Mouse (Mus musculus): ENCODE measurements around the gene Nsf. TPM values are rescaled to one million over a fixed set of nuclear protein-coding genes. Genes with fewer than 3 reads are reported as not detected.

Nsf gene
- total and polyA plus RNA-seq, 3 experiments = 37.9 to 40.2 TPM; not detected in 1

DNA sequence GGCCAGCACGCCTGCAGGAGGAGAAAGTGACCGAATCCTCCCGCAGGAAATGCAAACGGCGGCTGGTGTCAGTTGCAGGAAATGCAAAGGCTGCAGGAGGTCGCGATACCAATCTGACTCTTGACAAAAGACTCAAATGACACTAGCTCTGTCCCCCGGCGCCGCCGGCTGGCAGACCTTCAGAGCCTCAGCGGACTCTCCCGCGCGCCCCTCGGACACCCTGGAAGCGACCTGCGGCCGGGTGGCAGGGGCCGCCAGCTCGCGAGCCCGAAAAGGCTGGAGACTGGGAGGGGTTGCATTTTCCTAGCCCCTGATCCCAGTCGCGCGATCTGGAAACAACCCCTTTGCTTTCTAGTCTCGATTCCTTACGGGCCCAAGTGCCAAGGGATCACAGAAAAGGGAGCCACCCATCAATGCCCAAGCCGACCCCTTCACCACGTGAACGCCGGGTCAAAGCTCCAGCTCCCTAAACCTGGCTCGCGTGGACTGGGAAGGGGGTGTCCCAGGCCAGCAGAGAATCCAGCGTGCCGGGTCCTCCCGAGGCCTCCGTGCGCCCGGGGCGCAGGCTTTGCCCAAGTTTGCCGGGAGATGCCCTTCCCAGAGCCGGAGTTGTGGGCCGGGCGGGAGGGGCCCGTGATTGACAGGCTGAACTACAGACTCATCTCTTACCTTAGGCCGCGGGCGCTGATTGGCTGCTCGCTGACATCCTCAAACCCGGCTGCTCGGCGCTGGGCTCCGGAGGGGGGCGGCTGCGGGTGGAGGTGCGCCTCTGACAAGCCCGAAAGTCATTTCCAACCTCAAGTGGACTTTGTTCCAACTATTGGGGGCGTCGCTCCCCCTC lies 180.2 kb downstream of the Nsf start, which contains the start of gene Wnt3:
TSS of gene Wnt3 (plus strand) at position 764 of the 841 bp plus-strand sequence.
- Histone ChIP-seq H3K9ac (ENCODE audit: control insufficient read depth, low read depth, low read length, poor library complexity, severe bottlenecking) (no peak within 1 kb of the TSS), H3K4me1 (ENCODE audit: control insufficient read depth in 1 of 2, insufficient read depth in 2 of 2, low read length in 2 of 2) (no peaks in the 10 kb centered on the region), H3K27me3 (ENCODE audit: control insufficient read depth in 1 of 2, insufficient read depth in 2 of 2, low read length in 2 of 2) (no peaks in the 10 kb centered on the region; a peak in 1 of 4 replicates), H3K9me3 (replicated peaks; ENCODE audit: insufficient read depth, low read length) (no peaks in the 10 kb centered on the region), H3K4me3 (ENCODE audit: control insufficient read depth in 1 of 2, insufficient read depth in 1 of 2, low read depth in 2 of 2, low read length in 2 of 2) (no peak within 1 kb of the TSS), H3K79me2 (ENCODE audit: control insufficient read depth, insufficient read depth, low read length, poor library complexity) (no peaks in the 10 kb centered on the region), H3K27ac (ENCODE audit: control insufficient read depth, low read depth, low read length) (no peak within 1 kb of the TSS), H3K36me3 (ENCODE audit: control insufficient read depth in 1 of 2, insufficient read depth in 2 of 2, low read length in 2 of 2) (no peaks in the 10 kb centered on the region)
- DNase-seq (ENCODE audit: low read depth, low spot score) = no peak
- TF ChIP-seq TBP (IDR thresholded peaks at IDR 0.05; ENCODE audit: low read depth, low read length) = no peak
- no peak for TF ChIP-seq ZMIZ1 (IDR thresholded peaks at IDR 0.05; ENCODE audit: low read depth, low read length)
- no peak for TF ChIP-seq E2F4 (IDR thresholded peaks at IDR 0.05; ENCODE audit: borderline replicate concordance, low read depth, low read length)
- TF ChIP-seq POLR2AphosphoS5 (IDR thresholded peaks at IDR 0.05; ENCODE audit: borderline replicate concordance, low read depth, low read length) = no peak
- no peak for TF ChIP-seq GATA1 (IDR thresholded peaks at IDR 0.05; ENCODE audit: low read depth, low read length)
- TF ChIP-seq RAD21 (IDR thresholded peaks at IDR 0.05; ENCODE audit: low read depth, low read length) = no peak
- no peak for TF ChIP-seq KAT2A (conservative IDR thresholded peaks at IDR 0.05; ENCODE audit: low read depth, low read length)
- no peak for TF ChIP-seq MYC (IDR thresholded peaks at IDR 0.05; ENCODE audit: low read depth, low read length)
- no peak for TF ChIP-seq NRF1 (IDR thresholded peaks at IDR 0.05; ENCODE audit: insufficient read depth, low read depth, low read length, poor library complexity, severe bottlenecking)
- no peak for TF ChIP-seq NELFE (IDR thresholded peaks at IDR 0.05; ENCODE audit: low read depth, low read length)
- no peak for TF ChIP-seq ZC3H11A (IDR thresholded peaks at IDR 0.05; ENCODE audit: low read depth, low read length)
- no peak for TF ChIP-seq JUND (IDR thresholded peaks at IDR 0.05; ENCODE audit: low read depth, low read length)
- TF ChIP-seq POLR2A (IDR thresholded peaks at IDR 0.05; ENCODE audit: control insufficient read depth in 1 of 2, insufficient read depth in 1 of 2, low read depth in 1 of 2, low read length in 2 of 2, poor library complexity in 1 of 2) = no peak
- TF ChIP-seq USF2 (IDR thresholded peaks at IDR 0.05; ENCODE audit: borderline replicate concordance in 1 of 2, insufficient read depth in 1 of 2, low read depth in 1 of 2, low read length in 2 of 2) = no peak

GRCm38 (mm10) chr11:103772505-103773386 lies 181.1 kb downstream of the Nsf start:
- H3K27ac ChIP-seq (ENCODE audit: control insufficient read depth, low read depth, low read length) = no peak overlapping the region
- DNase-seq (ENCODE audit: low read depth, low spot score) = no peak
- H3K4me1 ChIP-seq (ENCODE audit: control insufficient read depth in 1 of 2, insufficient read depth in 2 of 2, low read length in 2 of 2) = no peaks in the 10 kb centered on the region
- H3K4me3 ChIP-seq (ENCODE audit: control insufficient read depth in 1 of 2, insufficient read depth in 1 of 2, low read depth in 2 of 2, low read length in 2 of 2) = no peak overlapping the region
- H3K9ac ChIP-seq (ENCODE audit: control insufficient read depth, low read depth, low read length, poor library complexity, severe bottlenecking) = no peak overlapping the region
- TF ChIP-seq CHD2 (IDR thresholded peaks at IDR 0.05; ENCODE audit: low read length) (no peak), NRF1 (IDR thresholded peaks at IDR 0.05; ENCODE audit: insufficient read depth, low read depth, low read length, poor library complexity, severe bottlenecking) (no peak), POLR2AphosphoS5 (IDR thresholded peaks at IDR 0.05; ENCODE audit: borderline replicate concordance, low read depth, low read length) (no peak), USF2 (IDR thresholded peaks at IDR 0.05; ENCODE audit: borderline replicate concordance in 1 of 2, insufficient read depth in 1 of 2, low read depth in 1 of 2, low read length in 2 of 2) (no peak), GATA1 (IDR thresholded peaks at IDR 0.05; ENCODE audit: low read depth, low read length) (no peak), TAL1 (IDR thresholded peaks at IDR 0.05; ENCODE audit: low read length) (no peak), GABPA (IDR thresholded peaks at IDR 0.05; ENCODE audit: low read depth, low read length) (no peak), ZC3H11A (IDR thresholded peaks at IDR 0.05; ENCODE audit: low read depth, low read length) (no peak), MAZ (IDR thresholded peaks at IDR 0.05; ENCODE audit: low read depth, low read length) (no peak), SMC3 (IDR thresholded peaks at IDR 0.05; ENCODE audit: low read depth, low read length) (no peak), POLR2AphosphoS2 (IDR thresholded peaks at IDR 0.05; ENCODE audit: low read length) (no peak), TBP (IDR thresholded peaks at IDR 0.05; ENCODE audit: low read depth, low read length) (no peak), MYC (IDR thresholded peaks at IDR 0.05; ENCODE audit: low read depth, low read length) (no peak), ZMIZ1 (IDR thresholded peaks at IDR 0.05; ENCODE audit: low read depth, low read length) (no peak), ELF1 (IDR thresholded peaks at IDR 0.05; ENCODE audit: low read depth, low read length) (no peak), POLR2A (IDR thresholded peaks at IDR 0.05; ENCODE audit: control insufficient read depth in 1 of 2, insufficient read depth in 1 of 2, low read depth in 1 of 2, low read length in 2 of 2, poor library complexity in 1 of 2) (no peak), KAT2A (conservative IDR thresholded peaks at IDR 0.05; ENCODE audit: low read depth, low read length) (no peak), MAFK (IDR thresholded peaks at IDR 0.05; ENCODE audit: borderline replicate concordance, low read depth, low read length) (no peak)
- H3K9me3 ChIP-seq (replicated peaks; ENCODE audit: insufficient read depth, low read length) = no peaks in the 10 kb centered on the region
- H3K27me3 ChIP-seq (ENCODE audit: control insufficient read depth in 1 of 2, insufficient read depth in 2 of 2, low read length in 2 of 2) = no peaks in the 10 kb centered on the region; a peak in 1 of 4 replicates
- no peaks in the 10 kb centered on the region for H3K79me2 ChIP-seq (ENCODE audit: control insufficient read depth, insufficient read depth, low read length, poor library complexity)
- H3K36me3 ChIP-seq (ENCODE audit: control insufficient read depth in 1 of 2, insufficient read depth in 2 of 2, low read length in 2 of 2) = no peaks in the 10 kb centered on the region
